In genomic region chr11:53892716-53893416, GRCm38 (mm10) we compare ENCODE assay signal across 10 mouse cellular contexts. TPM values are rescaled to one million over a fixed set of nuclear protein-coding genes. Genes with fewer than 3 reads are reported as not detected.
A peak's percentile ranks its signal among the peaks of the same experiment; 100 is the strongest.
DNase-seq lines count a peak whose midpoint lies in the region; ATAC-seq and TF ChIP-seq lines count a peak whose summit lies in the region.
"Had no signal": no experiment of that assay in that cellular context is flagged by ENCODE, and none has a peak within 500 bp of the region (broad histone marks: within the 10 kb centered on the region; RNA-seq: fewer than 3 reads in every experiment).

No protein-coding gene starts in this region.

- no peak for TF ChIP-seq CTCF in intestine, postnatal 0 days (IDR thresholded peaks at IDR 0.05; ENCODE audit: low read depth)
- TF ChIP-seq CTCF in thymus, adult 2 months (IDR thresholded peaks at IDR 0.05; ENCODE audit: borderline replicate concordance, control insufficient read depth, extremely low read depth, insufficient read depth, low read length, poor library complexity), result peak; percentile 17; the same call in 1 of the 2 replicates

- no peaks in the 10 kb centered on the region for H3K9me3 ChIP-seq in intestine, postnatal 0 days (ENCODE audit: control insufficient read depth)
- H3K9me3 ChIP-seq: embryonic facial prominence, embryonic 13.5 days; midbrain, embryonic 12.5 days had no signal

- H3K27ac ChIP-seq in intestine, postnatal 0 days (ENCODE audit: low read depth, low read length), result peak overlapping the region; percentile 46; the same call in 1 of the 2 replicates
- H3K27ac ChIP-seq in thymus, adult 2 months (ENCODE audit: control insufficient read depth, insufficient read depth, low read length), result peak overlapping the region; percentile 95
- H3K27ac ChIP-seq: midbrain, embryonic 12.5 days had no signal

- WGBS in intestine, postnatal 0 days, result 30% methylated on average over 9 of the region's 9 CpGs
- 11% methylated on average over 9 of the region's 9 CpGs for WGBS in thymus, adult 2 months

- intact Hi-C loops in left cerebral cortex, postnatal 4 days (cut with DNase I), result no loop called here

- H3K36me3 ChIP-seq in intestine, postnatal 0 days (ENCODE audit: control insufficient read depth, insufficient read depth), result no peaks in the 10 kb centered on the region
- H3K36me3 ChIP-seq in thymus, adult 2 months (ENCODE audit: control insufficient read depth, insufficient read depth, low read length), result no peaks in the 10 kb centered on the region
- H3K36me3 ChIP-seq: embryonic facial prominence, embryonic 13.5 days; midbrain, embryonic 12.5 days had no signal

- H3K4me3 ChIP-seq in intestine, postnatal 0 days (ENCODE audit: low read depth, low read length), result no peak overlapping the region
- H3K4me3 ChIP-seq in thymus, adult 2 months (ENCODE audit: control insufficient read depth, insufficient read depth, low read length), result no peak overlapping the region

- peak; percentile 29; the same call in 1 of the 2 replicates for TF ChIP-seq POLR2A in thymus, adult 2 months (IDR thresholded peaks at IDR 0.05; ENCODE audit: control insufficient read depth, extremely low read depth, insufficient read depth, low read length, poor library complexity)

- H3K4me1 ChIP-seq in intestine, postnatal 0 days (replicated peaks; ENCODE audit: control insufficient read depth, insufficient read depth, low read length), result peaks cover 7% of the 10 kb centered on the region; the same call in 1 of the 2 replicates
- peaks cover 7% of the 10 kb centered on the region for H3K4me1 ChIP-seq in thymus, adult 2 months (replicated peaks; ENCODE audit: control insufficient read depth, insufficient read depth, low read length)

- no peaks in the 10 kb centered on the region for H3K27me3 ChIP-seq in intestine, postnatal 0 days (replicated peaks; ENCODE audit: control insufficient read depth, insufficient read depth, low read length)
- H3K27me3 ChIP-seq in thymus, adult 2 months (ENCODE audit: control insufficient read depth, insufficient read depth, low read length), result no peaks in the 10 kb centered on the region
- H3K27me3 ChIP-seq: embryonic facial prominence, embryonic 13.5 days; midbrain, embryonic 12.5 days had no signal

- DNase-seq in CD4-positive helper T cell, adult 2 months (ENCODE audit: low read depth, low spot score), result peak; percentile 81
- peak; percentile 38 for DNase-seq in R1 (ENCODE audit: low read depth, low spot score)
- DNase-seq in lung, postnatal 25 days (ENCODE audit: low spot score), result peak; percentile 47
- peak; percentile 55 for DNase-seq in thymus, adult 2 months
- no peak for DNase-seq in layer of hippocampus, postnatal 36 days
- DNase-seq in left cerebral cortex, postnatal 4 days, result no peak
- no peak for DNase-seq in layer of hippocampus, adult 18-20 months (ENCODE audit: low spot score in 2 of 2)

- no peak overlapping the region for H3K9ac ChIP-seq in intestine, postnatal 0 days (ENCODE audit: low read depth, low read length)
- H3K9ac ChIP-seq: embryonic facial prominence, embryonic 13.5 days; midbrain, embryonic 12.5 days had no signal

- no peak for ATAC-seq in intestine, postnatal 0 days

- no peak overlapping the region for H3K4me2 ChIP-seq in intestine, postnatal 0 days (replicated peaks; ENCODE audit: low read depth)

RNA-seq across cellular contexts. Expression of gene Slc22a5, which starts 1.4 kb away (rescaled TPM):
- polyA plus RNA-seq in intestine, postnatal 0 days (2015; fragmentation: Nextera tagmentation; extraction: Ambion mirVana), result 40.5 and 40.8 TPM in 2 replicates
- 16.4 and 18.8 TPM in 2 replicates for polyA plus RNA-seq in thymus, adult 2 months (2012; rRNA removed)
- 1 to 10 TPM; 9.2 to 9.3 TPM for total RNA-seq in layer of hippocampus, postnatal 36 days (2021)
- total RNA-seq in left cerebral cortex, postnatal 4 days (2021), result 10 to 100 TPM; 17.2 to 19.6 TPM
- total RNA-seq in layer of hippocampus, adult 18-20 months (2021), result 10 to 100 TPM in 1 of 2 experiments, 1 to 10 TPM in 1; 10.0 to 11.6 TPM

RNA-seq across cellular contexts. Expression of gene Gm12216, which starts 33.8 kb away (rescaled TPM):
- polyA plus RNA-seq in intestine, postnatal 0 days (2015; fragmentation: Nextera tagmentation; extraction: Ambion mirVana), result 6.5 and 8.0 TPM in 2 replicates
- polyA plus RNA-seq in thymus, adult 2 months (2012; rRNA removed), result 9.2 and 11.1 TPM in 2 replicates
- total RNA-seq in layer of hippocampus, postnatal 36 days (2021), result 1 to 10 TPM; 8.0 to 9.5 TPM
- 1 to 10 TPM; 1.1 to 1.3 TPM for total RNA-seq in left cerebral cortex, postnatal 4 days (2021)
- 1 to 10 TPM; 7.4 to 7.9 TPM for total RNA-seq in layer of hippocampus, adult 18-20 months (2021)
- polyA plus RNA-seq: embryonic facial prominence, embryonic 13.5 days had no signal

Comparison
In these comparisons a context has a peak if more than half of its experiments do, and no peak if none do; other contexts are left out.
1. DNase-seq: peak in CD4-positive helper T cell, adult 2 months (single experiment), R1 (single experiment), lung, postnatal 25 days (single experiment) and thymus, adult 2 months (single experiment); none in layer of hippocampus, postnatal 36 days (0 of 2), left cerebral cortex, postnatal 4 days (single experiment) and layer of hippocampus, adult 18-20 months (0 of 2).